Mouse (Mus musculus): ENCODE measurements around the gene Vapa. TPM values are rescaled to one million over a fixed set of nuclear protein-coding genes. Genes with fewer than 3 reads are reported as not detected.

Vapa gene
- polyA plus RNA-seq, 1 experiment from 2014 or later: 298 TPM

GRCm38 (mm10) chr17:65612391-65613141, 789 bp downstream of the Vapa start:
- H3K27ac ChIP-seq (ENCODE audit: low read depth, low read length): peak overlapping the region; percentile 99

GRCm38 (mm10) chr17:65611721-65612120, 1.6 kb downstream of the Vapa start:
- peaks cover 26% of the 10 kb centered on the region for H3K4me1 ChIP-seq (ENCODE audit: control insufficient read depth, insufficient read depth, low read length)
- H3K9ac ChIP-seq (replicated peaks; ENCODE audit: low read depth, low read length): peak overlapping the region; percentile 94; the same call in 1 of the 2 replicates
- ATAC-seq (ENCODE audit: low read depth): no peak
- H3K4me3 ChIP-seq (ENCODE audit: low read depth, low read length): peak overlapping the region; percentile 99
- H3K36me3 ChIP-seq (ENCODE audit: control insufficient read depth, insufficient read depth, low read length): no peaks in the 10 kb centered on the region
- H3K9me3 ChIP-seq (ENCODE audit: control insufficient read depth, low read length): no peaks in the 10 kb centered on the region
- H3K4me2 ChIP-seq (ENCODE audit: low read depth, low read length): peak overlapping the region; percentile 76
- H3K27me3 ChIP-seq (ENCODE audit: control insufficient read depth, insufficient read depth, low read length): no peaks in the 10 kb centered on the region
- H3K27ac ChIP-seq (ENCODE audit: low read depth, low read length): no peak overlapping the region
- 16% methylated on average over 4 of the region's 4 CpGs for WGBS

More at GRCm38 (mm10) chr17:65612391-65613141, 789 bp downstream of the Vapa start:
- H3K4me3 ChIP-seq (ENCODE audit: low read depth, low read length): peak overlapping the region; percentile 99
- no peaks in the 10 kb centered on the region for H3K27me3 ChIP-seq (ENCODE audit: control insufficient read depth, insufficient read depth, low read length)
- peaks cover 26% of the 10 kb centered on the region for H3K4me1 ChIP-seq (ENCODE audit: control insufficient read depth, insufficient read depth, low read length)
- H3K36me3 ChIP-seq (ENCODE audit: control insufficient read depth, insufficient read depth, low read length): no peaks in the 10 kb centered on the region
- WGBS: under 1% methylated on average over 37 of the region's 91 CpGs
- peak; percentile 42 for ATAC-seq (ENCODE audit: low read depth)
- H3K9ac ChIP-seq (replicated peaks; ENCODE audit: low read depth, low read length): peak overlapping the region; percentile 94
- peak overlapping the region; percentile 76 for H3K4me2 ChIP-seq (ENCODE audit: low read depth, low read length)
- H3K9me3 ChIP-seq (ENCODE audit: control insufficient read depth, low read length): no peaks in the 10 kb centered on the region

GRCm38 (mm10) chr17:65608743-65609142, 4.6 kb downstream of the Vapa start:
- no peak for ATAC-seq (ENCODE audit: low read depth)
- H3K9me3 ChIP-seq (ENCODE audit: control insufficient read depth, low read length): no peaks in the 10 kb centered on the region
- no peak overlapping the region for H3K9ac ChIP-seq (replicated peaks; ENCODE audit: low read depth, low read length)
- no peaks in the 10 kb centered on the region for H3K27me3 ChIP-seq (ENCODE audit: control insufficient read depth, insufficient read depth, low read length)
- H3K4me3 ChIP-seq (ENCODE audit: low read depth, low read length): no peak overlapping the region
- H3K4me1 ChIP-seq (ENCODE audit: control insufficient read depth, insufficient read depth, low read length): peaks cover 30% of the 10 kb centered on the region
- 81% methylated on average over 5 of the region's 5 CpGs for WGBS
- H3K4me2 ChIP-seq (ENCODE audit: low read depth, low read length): no peak overlapping the region
- no peaks in the 10 kb centered on the region for H3K36me3 ChIP-seq (ENCODE audit: control insufficient read depth, insufficient read depth, low read length)
- H3K27ac ChIP-seq (ENCODE audit: low read depth, low read length): no peak overlapping the region

GRCm38 (mm10) chr17:65608312-65608687, 5.1 kb downstream of the Vapa start:
- H3K36me3 ChIP-seq (ENCODE audit: control insufficient read depth, insufficient read depth, low read length): no peaks in the 10 kb centered on the region
- WGBS: 86% methylated on average over 2 of the region's 2 CpGs
- no peaks in the 10 kb centered on the region for H3K27me3 ChIP-seq (ENCODE audit: control insufficient read depth, insufficient read depth, low read length)
- no peak for ATAC-seq (ENCODE audit: low read depth)
- H3K4me2 ChIP-seq (ENCODE audit: low read depth, low read length): peak overlapping the region; percentile 6; the same call in 1 of the 2 replicates
- H3K9ac ChIP-seq (replicated peaks; ENCODE audit: low read depth, low read length): no peak overlapping the region
- peaks cover 30% of the 10 kb centered on the region for H3K4me1 ChIP-seq (ENCODE audit: control insufficient read depth, insufficient read depth, low read length)
- no peaks in the 10 kb centered on the region for H3K9me3 ChIP-seq (ENCODE audit: control insufficient read depth, low read length)
- no peak overlapping the region for H3K27ac ChIP-seq (ENCODE audit: low read depth, low read length)
- H3K4me3 ChIP-seq (ENCODE audit: low read depth, low read length): no peak overlapping the region

- no peaks in the 10 kb centered on the region for H3K27me3 ChIP-seq (ENCODE audit: control insufficient read depth, insufficient read depth, low read length)
- ATAC-seq (ENCODE audit: low read depth): no peak
- 52% methylated on average over 7 of the region's 7 CpGs for WGBS
- no peak overlapping the region for H3K27ac ChIP-seq (ENCODE audit: low read depth, low read length)
- H3K9ac ChIP-seq (replicated peaks; ENCODE audit: low read depth, low read length): no peak overlapping the region
- no peaks in the 10 kb centered on the region for H3K9me3 ChIP-seq (ENCODE audit: control insufficient read depth, low read length)
- H3K36me3 ChIP-seq (ENCODE audit: control insufficient read depth, insufficient read depth, low read length): no peaks in the 10 kb centered on the region
- H3K4me1 ChIP-seq (ENCODE audit: control insufficient read depth, insufficient read depth, low read length): peaks cover 30% of the 10 kb centered on the region
- peak overlapping the region; percentile 6; the same call in 1 of the 2 replicates for H3K4me2 ChIP-seq (ENCODE audit: low read depth, low read length)
- H3K4me3 ChIP-seq (ENCODE audit: low read depth, low read length): no peak overlapping the region
Measured at GRCm38 (mm10) chr17:65607574-65608311, 5.6 kb downstream of the Vapa start.

- Histone ChIP-seq H3K9me3 (ENCODE audit: control insufficient read depth, low read length) (no peaks in the 10 kb centered on the region), H3K36me3 (ENCODE audit: control insufficient read depth, insufficient read depth, low read length) (no peaks in the 10 kb centered on the region), H3K9ac (replicated peaks; ENCODE audit: low read depth, low read length) (no peak overlapping the region), H3K27me3 (ENCODE audit: control insufficient read depth, insufficient read depth, low read length) (no peaks in the 10 kb centered on the region), H3K4me2 (ENCODE audit: low read depth, low read length) (no peak overlapping the region), H3K4me3 (ENCODE audit: low read depth, low read length) (no peak overlapping the region), H3K27ac (ENCODE audit: low read depth, low read length) (no peak overlapping the region), H3K4me1 (ENCODE audit: control insufficient read depth, insufficient read depth, low read length) (peaks cover 19% of the 10 kb centered on the region)
- WGBS: 86% methylated on average over 4 of the region's 4 CpGs
- no peak for ATAC-seq (ENCODE audit: low read depth)
Measured at GRCm38 (mm10) chr17:65606014-65606413, 7.3 kb downstream of the Vapa start.

- Histone ChIP-seq H3K27me3 (ENCODE audit: control insufficient read depth, insufficient read depth, low read length) (no peaks in the 10 kb centered on the region), H3K4me3 (ENCODE audit: low read depth, low read length) (no peak overlapping the region), H3K36me3 (ENCODE audit: control insufficient read depth, insufficient read depth, low read length) (no peaks in the 10 kb centered on the region), H3K4me2 (ENCODE audit: low read depth, low read length) (no peak overlapping the region), H3K27ac (ENCODE audit: low read depth, low read length) (no peak overlapping the region), H3K4me1 (ENCODE audit: control insufficient read depth, insufficient read depth, low read length) (peaks cover 13% of the 10 kb centered on the region), H3K9ac (replicated peaks; ENCODE audit: low read depth, low read length) (no peak overlapping the region), H3K9me3 (ENCODE audit: control insufficient read depth, low read length) (no peaks in the 10 kb centered on the region)
- ATAC-seq (ENCODE audit: low read depth): no peak
Measured at GRCm38 (mm10) chr17:65604892-65605291, 8.5 kb downstream of the Vapa start.

- no peak for ATAC-seq (ENCODE audit: low read depth)
- H3K36me3 ChIP-seq (ENCODE audit: control insufficient read depth, insufficient read depth, low read length): no peaks in the 10 kb centered on the region
- no peaks in the 10 kb centered on the region for H3K27me3 ChIP-seq (ENCODE audit: control insufficient read depth, insufficient read depth, low read length)
- H3K9ac ChIP-seq (replicated peaks; ENCODE audit: low read depth, low read length): no peak overlapping the region
- peaks cover 10% of the 10 kb centered on the region for H3K4me1 ChIP-seq (ENCODE audit: control insufficient read depth, insufficient read depth, low read length)
- H3K27ac ChIP-seq (ENCODE audit: low read depth, low read length): no peak overlapping the region
- H3K4me2 ChIP-seq (ENCODE audit: low read depth, low read length): no peak overlapping the region
- H3K4me3 ChIP-seq (ENCODE audit: low read depth, low read length): no peak overlapping the region
- no peaks in the 10 kb centered on the region for H3K9me3 ChIP-seq (ENCODE audit: control insufficient read depth, low read length)
Measured at GRCm38 (mm10) chr17:65604315-65604714, 9.0 kb downstream of the Vapa start.

- Histone ChIP-seq H3K27ac (ENCODE audit: low read depth, low read length) (no peak overlapping the region), H3K9ac (replicated peaks; ENCODE audit: low read depth, low read length) (no peak overlapping the region), H3K4me3 (ENCODE audit: low read depth, low read length) (no peak overlapping the region), H3K9me3 (ENCODE audit: control insufficient read depth, low read length) (no peaks in the 10 kb centered on the region), H3K4me1 (ENCODE audit: control insufficient read depth, insufficient read depth, low read length) (peaks cover 11% of the 10 kb centered on the region; the same call in 1 of the 2 replicates), H3K27me3 (ENCODE audit: control insufficient read depth, insufficient read depth, low read length) (no peaks in the 10 kb centered on the region), H3K36me3 (ENCODE audit: control insufficient read depth, insufficient read depth, low read length) (no peaks in the 10 kb centered on the region), H3K4me2 (ENCODE audit: low read depth, low read length) (no peak overlapping the region)
- WGBS: 84% methylated on average over 3 of the region's 3 CpGs
- ATAC-seq (ENCODE audit: low read depth): no peak
Measured at GRCm38 (mm10) chr17:65597857-65598486, 15.4 kb downstream of the Vapa start.

All from neural tube, embryonic 14.5 days (tissue).